Mouse (Mus musculus) left cerebral cortex, postnatal 10 days (tissue): Measurements from ENCODE around the gene Clip2. TPM values are rescaled to one million over a fixed set of nuclear protein-coding genes. Genes with fewer than 3 reads are reported as not detected.
"Not testable (repeated sequence)": the region's sequence is repeated elsewhere in the genome, so short reads cannot be mapped to it uniquely, and the experiment has no call there.

Source experiments
- DNase-seq, 2 experiments: peaks; one replicate each; pipeline ENCODE4 v3.0.0; 2021 to 2022; ENCODE audit warnings: low spot score in 2 of 2, mixed read lengths in 1 of 2; ENCODE audit errors: extremely low spot score in 1 of 2
- intact Hi-C: fragments of 180-260 bp; cut with DNase I; formaldehyde crosslinking; loops from one replicate; pipeline ENCODE4 v1.15.1; 2025
- total RNA-seq, 2 experiments: library from RNA; stranded (reverse); gene quantifications; 2 replicates each; pipeline ENCODE4 v1.2.3; 2021

Gene Clip2
- total RNA-seq, 2 experiments from 2014 or later: 121 to 130 TPM

DNA sequence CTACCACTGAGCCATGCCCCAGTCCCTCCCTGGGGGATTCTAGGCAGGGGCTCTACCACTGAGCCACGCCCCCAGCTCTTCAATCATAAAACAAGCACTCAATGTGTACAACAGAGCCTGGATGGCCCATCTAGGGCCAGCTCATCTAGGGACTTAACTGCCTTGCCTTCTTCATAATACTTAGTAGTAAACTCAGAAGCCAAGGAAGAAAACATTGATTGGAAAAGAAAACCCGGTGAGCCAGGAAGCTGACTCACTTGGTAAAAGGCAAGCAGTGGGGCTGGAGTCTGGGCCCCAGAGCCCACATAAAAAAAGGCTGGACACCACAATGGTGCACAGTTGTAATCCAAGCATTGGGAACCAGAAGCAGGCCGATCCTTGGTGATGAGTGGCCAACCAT is 51.6 kb downstream of the Clip2 start:
- intact Hi-C loops: no loop called here
- peak in 1 of 2 experiments; percentile 10 for DNase-seq

DNA sequence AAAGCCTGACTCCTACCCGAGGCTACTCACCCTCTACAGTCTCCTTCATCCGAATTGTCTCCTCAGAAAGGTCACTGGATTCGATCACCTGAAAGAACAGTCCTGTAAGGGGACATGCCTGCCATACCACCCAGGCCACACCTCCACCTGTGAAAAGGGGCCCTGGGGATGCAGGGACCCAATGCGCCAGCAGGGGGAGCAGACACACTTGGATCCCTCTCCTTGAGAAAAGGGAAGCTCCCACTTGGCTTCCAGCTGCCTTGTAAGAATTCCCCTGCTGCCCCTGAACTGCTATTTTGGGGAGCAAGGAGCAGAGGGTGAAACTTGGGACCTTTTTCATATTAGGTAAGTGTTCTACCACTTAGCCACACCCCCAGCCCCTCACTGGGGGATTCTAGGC is 52.2 kb downstream of the Clip2 start:
- peak in 1 of 2 experiments; percentile 59 for DNase-seq
- intact Hi-C loops: no loop called here

DNA sequence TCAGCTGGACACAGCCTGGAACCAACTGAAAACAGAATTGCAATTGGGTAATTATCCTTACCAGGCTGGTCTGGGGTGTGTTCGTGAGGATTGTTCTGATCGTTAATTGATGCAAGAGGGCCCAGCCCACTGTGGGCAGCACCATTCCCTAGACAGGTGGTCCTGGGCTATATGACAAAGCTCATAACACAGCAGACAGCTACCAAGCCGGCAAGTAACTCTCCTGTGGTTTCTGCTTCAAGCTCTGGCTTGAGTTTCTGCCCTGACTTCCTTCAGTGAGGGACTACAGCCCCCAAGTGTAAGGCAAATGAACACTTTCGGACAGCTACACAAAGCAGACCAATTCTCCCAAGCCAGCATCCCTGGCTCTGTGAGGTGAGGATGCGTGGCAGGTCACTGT is 55.2 kb downstream of the Clip2 start:
- peak in 1 of 2 experiments; percentile 9 for DNase-seq
- intact Hi-C loops: loop anchor here (10.0 kb wide), 1 partner anchor 208 kb away; no protein-coding TSS in a partner anchor

GRCm38 (mm10) chr5:134495796-134496195 is 56.4 kb downstream of the Clip2 start:
- peak in 1 of 2 experiments; percentile 8 for DNase-seq
- intact Hi-C loops: loop anchor here (2.0 to 10.0 kb wide), 2 partner anchors 87 to 209 kb away; no protein-coding TSS in a partner anchor

DNA sequence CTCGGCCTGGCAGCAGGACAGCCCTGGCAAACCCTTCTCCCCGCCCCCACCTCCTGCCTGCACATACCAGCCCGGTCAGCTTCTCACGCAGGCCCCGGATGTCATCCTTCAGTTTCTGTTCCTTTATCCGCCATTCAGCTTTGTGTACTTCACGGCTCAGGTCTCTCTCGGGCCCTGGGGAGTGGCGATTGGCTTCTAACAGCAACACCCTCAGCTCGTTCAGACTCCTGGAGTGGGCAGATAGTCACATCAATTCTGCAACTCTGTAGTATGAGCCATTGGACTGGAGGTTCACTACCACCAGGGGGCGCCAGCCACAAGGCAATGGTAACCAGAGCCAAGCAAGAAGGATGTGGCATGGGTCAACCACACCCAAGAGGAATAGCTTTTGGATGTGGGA is 58.1 kb downstream of the Clip2 start:
- intact Hi-C loops: loop anchor here (2.0 to 10.0 kb wide), 2 partner anchors 89 to 211 kb away; no protein-coding TSS in a partner anchor
- DNase-seq: peak; percentile 81 to 91

- DNase-seq: no peak
- intact Hi-C loops: loop anchor here (10.0 kb wide), 1 partner anchor 212 kb away; no protein-coding TSS in a partner anchor
These were observed 59.3 kb downstream of the Clip2 start for GRCm38 (mm10) chr5:134492956-134493355.

DNA sequence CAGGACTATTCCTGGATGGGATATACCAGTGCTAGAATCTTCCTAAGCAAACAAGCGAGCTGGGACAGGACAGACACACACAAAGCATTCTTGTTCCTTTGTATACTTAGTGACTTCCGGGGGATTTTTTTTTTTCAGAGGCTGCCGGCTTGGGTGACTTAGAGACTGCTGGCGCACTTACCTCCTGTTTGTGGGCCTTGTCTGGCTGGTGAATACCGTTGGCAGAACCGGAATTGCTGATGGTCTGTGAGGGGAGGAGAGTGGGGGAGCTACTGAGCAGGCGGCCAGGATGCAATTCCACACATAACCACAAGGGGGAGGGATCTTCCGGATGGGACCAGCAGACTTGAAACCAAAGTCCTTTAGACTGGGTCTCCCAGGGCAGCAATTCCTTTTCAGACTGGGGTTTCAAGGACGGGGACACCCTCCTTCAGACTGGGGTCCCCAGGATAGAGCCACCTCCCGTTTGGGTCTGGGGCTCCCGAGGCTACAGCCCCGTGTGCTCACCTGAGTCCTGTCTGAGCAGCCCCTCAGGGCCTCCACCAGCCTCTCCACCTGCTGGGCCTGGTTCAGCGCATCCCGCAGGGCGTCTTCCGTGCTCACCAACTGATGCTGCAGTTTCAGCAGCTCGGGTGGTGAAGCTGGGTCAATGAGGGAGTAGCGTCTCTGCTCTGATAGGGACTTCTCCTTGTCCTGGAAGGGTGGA is 60.4 kb downstream of the Clip2 start:
- intact Hi-C loops: loop anchor here (10.0 kb wide), 1 partner anchor 213 kb away; no protein-coding TSS in a partner anchor
- DNase-seq: peak; percentile 76 to 91

DNA sequence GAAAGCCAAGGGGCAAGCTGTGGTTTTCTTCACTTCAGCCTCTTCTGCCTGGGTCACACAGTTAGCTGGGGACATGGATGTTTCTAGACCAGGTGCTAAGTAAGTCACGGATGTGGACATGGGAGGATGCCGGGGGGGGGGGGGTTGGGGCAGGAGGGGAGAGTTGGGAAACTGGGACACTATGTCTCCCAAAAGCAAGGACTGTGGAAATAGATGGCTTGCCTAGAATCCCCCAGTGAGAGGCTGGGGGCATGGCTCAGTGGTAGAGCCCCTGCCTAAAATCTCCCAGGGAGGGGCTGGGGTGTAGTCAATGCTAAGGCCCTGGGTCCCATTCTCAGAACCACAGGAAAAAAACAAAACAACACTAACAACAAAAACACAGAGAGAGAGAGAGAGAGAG is 61.0 kb downstream of the Clip2 start:
- intact Hi-C loops: loop anchor here (10.0 kb wide), 1 partner anchor 214 kb away; no protein-coding TSS in a partner anchor
- DNase-seq: no peak

GRCm38 (mm10) chr5:134490465-134490864 is 61.8 kb downstream of the Clip2 start:
- DNase-seq: peak in 1 of 2 experiments; percentile 63
- intact Hi-C loops: loop anchor here (10.0 kb wide), 1 partner anchor 214 kb away; no protein-coding TSS in a partner anchor

DNA sequence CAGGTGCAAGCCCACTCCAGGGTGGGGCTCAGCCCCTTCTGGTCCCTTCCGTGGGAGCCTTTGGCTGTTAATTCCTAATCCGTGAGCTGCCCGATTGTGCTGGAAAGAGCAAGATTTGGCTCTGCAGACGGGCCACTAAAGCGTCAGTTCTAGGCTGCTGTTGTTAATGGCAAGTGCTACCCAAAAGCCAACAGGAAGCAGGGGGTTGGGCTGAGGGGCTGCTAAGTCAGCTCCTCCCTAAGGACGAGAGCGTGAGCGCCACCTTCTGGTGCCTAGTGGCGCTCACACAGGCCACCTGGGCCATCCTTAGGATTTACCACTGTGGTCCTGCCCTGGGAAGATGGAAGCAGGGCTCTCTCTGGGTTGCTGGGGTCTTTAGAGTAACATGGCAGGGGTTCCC is 62.7 kb downstream of the Clip2 start:
- DNase-seq: peak in 1 of 2 experiments; percentile 87
- intact Hi-C loops: no loop called here

- intact Hi-C loops: no loop called here
- DNase-seq: no peak
These were observed 63.6 kb downstream of the Clip2 start for GRCm38 (mm10) chr5:134488596-134488995.

DNA sequence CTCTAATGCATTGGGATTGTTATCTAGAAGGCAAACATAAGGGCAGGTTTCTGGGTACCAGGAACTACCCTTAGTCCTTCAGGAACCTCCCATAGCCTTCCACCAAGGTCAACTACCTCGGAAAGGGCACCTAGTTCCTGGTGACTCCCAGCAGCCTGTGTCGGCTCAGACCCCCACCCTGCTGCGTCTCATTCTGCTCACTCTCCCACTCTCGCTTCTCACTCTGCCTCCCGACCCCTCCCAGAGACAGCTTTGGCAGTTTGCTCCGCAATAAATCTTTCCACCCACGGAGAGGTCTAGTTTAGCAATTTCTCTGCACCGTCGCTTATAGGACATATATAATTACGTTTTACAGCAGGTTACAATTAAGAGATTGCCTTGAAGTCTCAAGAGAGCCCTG is 64.2 kb downstream of the Clip2 start:
- no peak for DNase-seq
- intact Hi-C loops: no loop called here

- DNase-seq: peak; percentile 62 to 73
- intact Hi-C loops: loop anchor here (1.0 to 2.0 kb wide), 2 partner anchors 101 to 305 kb away; no protein-coding TSS in a partner anchor
These were observed 66.2 kb downstream of the Clip2 start for GRCm38 (mm10) chr5:134485900-134486665.

GRCm38 (mm10) chr5:134485183-134485730 is 67.0 kb downstream of the Clip2 start:
- intact Hi-C loops: no loop called here
- DNase-seq: no peak

GRCm38 (mm10) chr5:134483291-134483690 is 68.9 kb downstream of the Clip2 start:
- intact Hi-C loops: no loop called here
- no peak for DNase-seq

DNA sequence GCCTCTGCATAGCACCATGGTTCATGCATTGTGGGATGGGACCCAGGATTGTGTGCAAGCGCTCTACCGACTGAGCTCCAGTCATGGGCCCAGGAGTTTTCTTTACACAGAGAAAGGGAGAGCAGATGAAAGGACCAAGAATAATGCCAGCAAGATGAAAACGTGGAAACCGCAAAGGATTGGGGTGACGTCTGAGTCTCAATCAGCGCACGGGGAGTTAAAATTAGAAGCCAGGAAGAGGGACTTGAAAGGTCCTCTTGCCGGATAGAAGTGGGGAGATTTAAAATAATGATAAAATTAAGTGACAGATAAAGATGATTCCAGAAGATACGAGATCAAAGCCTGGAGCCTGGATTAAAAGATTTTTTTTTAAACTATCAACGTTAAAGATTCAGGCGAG is 69.9 kb downstream of the Clip2 start:
- DNase-seq: no peak
- intact Hi-C loops: no loop called here

DNA sequence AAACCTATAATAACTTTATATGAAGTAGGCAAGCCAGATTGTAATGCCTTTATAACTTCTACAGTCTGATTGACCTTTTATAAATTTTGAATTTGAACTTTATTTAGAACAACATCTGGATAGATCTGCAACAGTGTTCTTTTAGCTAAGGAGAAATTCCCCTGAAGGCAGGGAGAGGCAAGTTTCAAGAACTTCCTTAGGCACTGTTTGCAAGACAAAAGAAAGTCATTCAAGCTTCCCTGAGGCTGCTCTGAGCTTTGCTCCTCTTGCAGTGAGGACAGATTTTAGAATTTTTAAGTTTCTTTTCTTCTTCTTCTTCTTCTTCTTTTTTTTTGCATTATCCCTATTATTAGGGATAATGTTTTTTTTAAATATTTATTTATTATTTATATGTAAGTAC is 73.3 kb downstream of the Clip2 start:
- DNase-seq, intact Hi-C loops: not testable (repeated sequence)

- DNase-seq, intact Hi-C loops: not testable (repeated sequence)
These were observed 76.5 kb downstream of the Clip2 start for GRCm38 (mm10) chr5:134475686-134476085.

GRCm38 (mm10) chr5:134475006-134475605 is 77.1 kb downstream of the Clip2 start:
- intact Hi-C loops: no loop called here
- peak in 1 of 2 experiments; percentile 19 for DNase-seq
